Mouse (Mus musculus): ENCODE results near the gene Zfp629. TPM values are rescaled to one million over a fixed set of nuclear protein-coding genes. Genes with fewer than 3 reads are reported as not detected.

Zfp629 gene
- polyA plus RNA-seq, 1 experiment from 2014 or later = 16.9 TPM

GRCm38 (mm10) chr7:127573503-127574008, 42.0 kb downstream of the Zfp629 start:
- 1% methylated on average over 15 of the region's 28 CpGs for WGBS
- peak; percentile 50 for ATAC-seq (ENCODE audit: insufficient read depth)

GRCm38 (mm10) chr7:127572895-127573471, 42.6 kb downstream of the Zfp629 start, which contains the start of gene Phkg2:
Phkg2 (plus strand) TSS chr7:127573340.
- peak within 1 kb of the TSS; percentile 71 for H3K4me3 ChIP-seq (ENCODE audit: low read depth, low read length)
- no peaks in the 10 kb centered on the region for H3K9me3 ChIP-seq (ENCODE audit: low read depth, low read length)
- peak within 1 kb of the TSS; percentile 77 for H3K9ac ChIP-seq
- WGBS = under 1% methylated on average over 17 of the region's 17 CpGs
- H3K27me3 ChIP-seq (ENCODE audit: insufficient read depth, low read length) = no peaks in the 10 kb centered on the region
- no peak for TF ChIP-seq CTCF (IDR thresholded peaks at IDR 0.05; ENCODE audit: low read depth)
- peak within 1 kb of the TSS; percentile 92 for H3K4me2 ChIP-seq
- ATAC-seq (ENCODE audit: insufficient read depth) (peak; percentile 99), DNase-seq (peak; percentile 98)
- H3K36me3 ChIP-seq (ENCODE audit: insufficient read depth) = peaks cover 21% of the 10 kb centered on the region
- 0 out of 2 replicates have a peak, but pooled peaks cover 3% of the 10 kb centered on the region for H3K4me1 ChIP-seq (ENCODE audit: insufficient read depth)
- H3K27ac ChIP-seq (ENCODE audit: low read depth) = peak within 1 kb of the TSS; percentile 72

More at GRCm38 (mm10) chr7:127573503-127574008, 42.0 kb downstream of the Zfp629 start:
- peak overlapping the region; percentile 77 for H3K9ac ChIP-seq
- H3K27me3 ChIP-seq (ENCODE audit: insufficient read depth, low read length) = no peaks in the 10 kb centered on the region
- H3K36me3 ChIP-seq (ENCODE audit: insufficient read depth) = peaks cover 20% of the 10 kb centered on the region
- no peak for TF ChIP-seq CTCF (IDR thresholded peaks at IDR 0.05; ENCODE audit: low read depth)
- no peak overlapping the region for H3K27ac ChIP-seq (ENCODE audit: low read depth)
- peak overlapping the region; percentile 92 for H3K4me2 ChIP-seq
- 0 out of 2 replicates have a peak, but pooled peaks cover 3% of the 10 kb centered on the region for H3K4me1 ChIP-seq (ENCODE audit: insufficient read depth)
- H3K4me3 ChIP-seq (ENCODE audit: low read depth, low read length) = peak overlapping the region; percentile 71
- DNase-seq = no peak
- no peaks in the 10 kb centered on the region for H3K9me3 ChIP-seq (ENCODE audit: low read depth, low read length)

GRCm38 (mm10) chr7:127564381-127565150, 51.0 kb downstream of the Zfp629 start:
- 64% methylated on average over 6 of the region's 6 CpGs for WGBS
- Histone ChIP-seq H3K4me3 (ENCODE audit: low read depth, low read length) (no peak overlapping the region), H3K27ac (ENCODE audit: low read depth) (no peak overlapping the region), H3K9me3 (ENCODE audit: low read depth, low read length) (no peaks in the 10 kb centered on the region), H3K4me2 (no peak overlapping the region), H3K36me3 (ENCODE audit: insufficient read depth) (peaks cover 81% of the 10 kb centered on the region), H3K9ac (no peak overlapping the region), H3K4me1 (ENCODE audit: insufficient read depth) (no peaks in the 10 kb centered on the region), H3K27me3 (ENCODE audit: insufficient read depth, low read length) (no peaks in the 10 kb centered on the region)
- ATAC-seq (ENCODE audit: insufficient read depth) (peak; percentile 31; the same call in 1 of the 2 replicates), DNase-seq (peak; percentile 59)
- 0 out of 2 replicates have a peak, but pooled peaks have one; percentile 13 for TF ChIP-seq CTCF (IDR thresholded peaks at IDR 0.05; ENCODE audit: low read depth)

- Histone ChIP-seq H3K4me3 (ENCODE audit: low read depth, low read length) (no peak within 1 kb of the TSS), H3K27me3 (ENCODE audit: insufficient read depth, low read length) (no peaks in the 10 kb centered on the region), H3K27ac (ENCODE audit: low read depth) (no peak within 1 kb of the TSS), H3K36me3 (ENCODE audit: insufficient read depth) (peaks cover 93% of the 10 kb centered on the region), H3K9ac (no peak within 1 kb of the TSS), H3K4me1 (ENCODE audit: insufficient read depth) (no peaks in the 10 kb centered on the region), H3K4me2 (no peak within 1 kb of the TSS), H3K9me3 (ENCODE audit: low read depth, low read length) (no peaks in the 10 kb centered on the region)
- ATAC-seq (ENCODE audit: insufficient read depth) = no peak
- DNase-seq = no peak
- no peak for TF ChIP-seq CTCF (IDR thresholded peaks at IDR 0.05; ENCODE audit: low read depth)
- WGBS = 84% methylated on average over 5 of the region's 5 CpGs
Measured at GRCm38 (mm10) chr7:127561340-127561858, 54.2 kb downstream of the Zfp629 start, which contains the start of gene Tmem265. Tmem265 (plus strand) TSS chr7:127561390.

- 94% methylated on average over 11 of the region's 11 CpGs for WGBS
- DNase-seq (no peak), ATAC-seq (ENCODE audit: insufficient read depth) (0 out of 2 replicates have a peak, but pooled peaks have one; percentile 31)
- no peaks in the 10 kb centered on the region for H3K4me1 ChIP-seq (ENCODE audit: insufficient read depth)
- no peak overlapping the region for H3K4me2 ChIP-seq
- H3K27ac ChIP-seq (ENCODE audit: low read depth) = no peak overlapping the region
- no peak overlapping the region for H3K4me3 ChIP-seq (ENCODE audit: low read depth, low read length)
- no peak for TF ChIP-seq CTCF (IDR thresholded peaks at IDR 0.05; ENCODE audit: low read depth)
- H3K9me3 ChIP-seq (ENCODE audit: low read depth, low read length) = no peaks in the 10 kb centered on the region
- peaks cover 93% of the 10 kb centered on the region for H3K36me3 ChIP-seq (ENCODE audit: insufficient read depth)
- H3K27me3 ChIP-seq (ENCODE audit: insufficient read depth, low read length) = no peaks in the 10 kb centered on the region
- H3K9ac ChIP-seq = no peak overlapping the region
Measured at GRCm38 (mm10) chr7:127560580-127560979, 55.0 kb downstream of the Zfp629 start.

Other genes with a start within 250 kb of the Zfp629 start
- gene Zfp747, start 239.7 kb downstream of the Zfp629 start, polyA plus RNA-seq (2014; fragmentation: Nextera tagmentation; extraction: Ambion mirVana) = 6.7 and 8.5 TPM in 2 replicates
- gene 9130019O22Rik, start 228.6 kb downstream of the Zfp629 start, polyA plus RNA-seq (2014; fragmentation: Nextera tagmentation; extraction: Ambion mirVana) = 5.6 and 6.8 TPM in 2 replicates
- gene E430018J23Rik, start 222.2 kb downstream of the Zfp629 start, polyA plus RNA-seq (2014; fragmentation: Nextera tagmentation; extraction: Ambion mirVana) = 4.9 and 7.1 TPM in 2 replicates
- gene Zfp764, start 209.0 kb downstream of the Zfp629 start, polyA plus RNA-seq (2014; fragmentation: Nextera tagmentation; extraction: Ambion mirVana) = 9.3 and 10.4 TPM in 2 replicates
- gene Zfp688, start 193.7 kb downstream of the Zfp629 start, polyA plus RNA-seq (2014; fragmentation: Nextera tagmentation; extraction: Ambion mirVana) = 21.6 and 22.6 TPM in 2 replicates
- gene Zfp689, start 166.6 kb downstream of the Zfp629 start, polyA plus RNA-seq (2014; fragmentation: Nextera tagmentation; extraction: Ambion mirVana) = 9.6 and 9.8 TPM in 2 replicates
- 44.3 TPM in 2 replicates for gene Prr14, start 156.2 kb downstream of the Zfp629 start, polyA plus RNA-seq (2014; fragmentation: Nextera tagmentation; extraction: Ambion mirVana)
- 12.8 and 16.1 TPM in 2 replicates for gene Fbrs, start 136.6 kb downstream of the Zfp629 start, polyA plus RNA-seq (2014; fragmentation: Nextera tagmentation; extraction: Ambion mirVana)
- 61.6 and 71.3 TPM in 2 replicates for gene Srcap, start 103.8 kb downstream of the Zfp629 start, polyA plus RNA-seq (2014; fragmentation: Nextera tagmentation; extraction: Ambion mirVana)
- 19.6 and 20.5 TPM in 2 replicates for gene Gm42715, start 96.2 kb downstream of the Zfp629 start, polyA plus RNA-seq (2014; fragmentation: Nextera tagmentation; extraction: Ambion mirVana)
- gene Tmem265, start 54.4 kb downstream of the Zfp629 start, polyA plus RNA-seq (2014; fragmentation: Nextera tagmentation; extraction: Ambion mirVana) = 4.0 and 6.3 TPM in 2 replicates
- gene Phkg2, start 42.5 kb downstream of the Zfp629 start, polyA plus RNA-seq (2014; fragmentation: Nextera tagmentation; extraction: Ambion mirVana) = 31.3 and 39.3 TPM in 2 replicates
- 8.6 and 9.1 TPM in 2 replicates for gene Ccdc189, start 27.2 kb downstream of the Zfp629 start, polyA plus RNA-seq (2014; fragmentation: Nextera tagmentation; extraction: Ambion mirVana)
- gene Rnf40, start 27.0 kb downstream of the Zfp629 start, polyA plus RNA-seq (2014; fragmentation: Nextera tagmentation; extraction: Ambion mirVana) = 46.7 and 47.6 TPM in 2 replicates
- gene Bcl7c, start 93.1 kb upstream of the Zfp629 start, polyA plus RNA-seq (2014; fragmentation: Nextera tagmentation; extraction: Ambion mirVana) = 58.8 and 65.1 TPM in 2 replicates
- 11.7 and 15.6 TPM in 2 replicates for gene Ctf1, start 96.9 kb upstream of the Zfp629 start, polyA plus RNA-seq (2014; fragmentation: Nextera tagmentation; extraction: Ambion mirVana)
- 0.38 TPM in 1 of 2 replicates, not detected in the other for gene Ctf2, start 116.4 kb upstream of the Zfp629 start, polyA plus RNA-seq (2014; fragmentation: Nextera tagmentation; extraction: Ambion mirVana)
- gene Fbxl19, start 128.7 kb upstream of the Zfp629 start, polyA plus RNA-seq (2014; fragmentation: Nextera tagmentation; extraction: Ambion mirVana) = 5.3 and 5.6 TPM in 2 replicates
- 19.2 and 21.8 TPM in 2 replicates for gene Orai3, start 154.0 kb upstream of the Zfp629 start, polyA plus RNA-seq (2014; fragmentation: Nextera tagmentation; extraction: Ambion mirVana)
- gene Setd1a, start 160.9 kb upstream of the Zfp629 start, polyA plus RNA-seq (2014; fragmentation: Nextera tagmentation; extraction: Ambion mirVana) = 27.2 and 30.1 TPM in 2 replicates
- gene Gm49388, start 169.8 kb upstream of the Zfp629 start, polyA plus RNA-seq (2014; fragmentation: Nextera tagmentation; extraction: Ambion mirVana) = 0.43 TPM in 1 of 2 replicates, not detected in the other
- 13.6 and 18.3 TPM in 2 replicates for gene Hsd3b7, start 184.8 kb upstream of the Zfp629 start, polyA plus RNA-seq (2014; fragmentation: Nextera tagmentation; extraction: Ambion mirVana)
- 19.7 and 21.8 TPM in 2 replicates for gene Stx4a, start 208.5 kb upstream of the Zfp629 start, polyA plus RNA-seq (2014; fragmentation: Nextera tagmentation; extraction: Ambion mirVana)
- 2.0 and 2.8 TPM in 2 replicates for gene Stx1b, start 208.8 kb upstream of the Zfp629 start, polyA plus RNA-seq (2014; fragmentation: Nextera tagmentation; extraction: Ambion mirVana)

All from lung, embryonic 14.5 days (tissue).